Mouse (Mus musculus) ovary, postnatal 36 days (tissue): Measurements from ENCODE around the gene Dera.

Experiments
- DNase-seq: peaks from one replicate; pipeline ENCODE4 v3.0.0; 2022; ENCODE audit warnings: low spot score, mixed read lengths

The Dera gene

GRCm38 (mm10) chr6:137887258-137887657, 132.9 kb downstream of the Dera start:
- no peak for DNase-seq

GRCm38 (mm10) chr6:137897671-137898070, 143.3 kb downstream of the Dera start:
- no peak for DNase-seq

- DNase-seq = peak; percentile 3
These were observed 146.9 kb downstream of the Dera start for GRCm38 (mm10) chr6:137901255-137901654.
